Mouse (Mus musculus) heart, postnatal 36 days (tissue): ENCODE measurements around the gene Nppc. TPM values are rescaled to one million over a fixed set of nuclear protein-coding genes. Genes with fewer than 3 reads are reported as not detected.

Experiments
- DNase-seq, 2 experiments: peaks; one replicate each; pipeline ENCODE4 v3.0.0; 2021 to 2022
- intact Hi-C: fragments of 180-260 bp; cut with DNase I; formaldehyde crosslinking; loops from one replicate; pipeline ENCODE4 v1.15.1; 2025
- total RNA-seq, 2 experiments: library from RNA; stranded (reverse); gene quantifications; 2 replicates each; pipeline ENCODE4 v1.2.3; 2021

The Nppc gene
- total RNA-seq, 2 experiments from 2014 or later: 0.28 TPM; not detected in 1

DNA sequence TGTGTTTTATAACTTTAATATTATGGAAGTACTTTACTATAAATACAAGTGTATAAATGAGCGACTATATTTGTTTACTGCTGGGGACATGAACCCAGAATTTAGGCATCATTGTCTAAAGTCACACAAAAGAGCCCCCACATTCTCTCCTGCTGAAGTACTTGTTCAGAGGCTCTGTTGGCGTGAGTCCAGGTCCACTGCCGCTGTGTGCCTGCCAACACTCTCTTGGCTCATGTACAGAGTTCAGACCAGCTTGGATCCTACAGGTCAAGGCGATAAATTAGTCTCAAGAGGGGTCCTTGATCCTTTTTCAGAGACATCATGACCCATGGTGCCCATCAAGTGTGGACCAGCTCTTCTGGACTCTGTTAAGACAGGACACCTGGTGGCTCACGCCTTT, 13.3 kb downstream of the Nppc start:
- intact Hi-C loops: no loop called here
- no peak for DNase-seq

DNA sequence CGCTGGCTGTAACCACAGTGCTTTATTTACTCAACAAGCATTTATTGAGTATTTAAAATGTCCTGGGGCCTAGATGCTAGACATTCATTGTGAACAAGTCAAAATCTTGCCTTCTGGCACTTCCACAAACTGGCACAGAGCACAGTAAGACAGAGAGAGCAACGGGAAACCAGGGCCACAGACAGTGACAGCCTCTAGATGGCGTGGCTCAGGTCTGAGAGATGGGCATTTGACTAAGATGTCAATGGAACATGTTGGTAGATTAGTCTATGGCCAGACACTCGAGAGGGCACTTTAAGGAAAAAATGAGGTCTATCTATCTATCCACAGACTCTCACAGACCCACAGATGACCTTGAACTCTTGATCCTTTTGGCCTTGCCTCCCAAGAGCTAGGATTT, 17.7 kb downstream of the Nppc start:
- no peak for DNase-seq
- intact Hi-C loops: no loop called here

DNA sequence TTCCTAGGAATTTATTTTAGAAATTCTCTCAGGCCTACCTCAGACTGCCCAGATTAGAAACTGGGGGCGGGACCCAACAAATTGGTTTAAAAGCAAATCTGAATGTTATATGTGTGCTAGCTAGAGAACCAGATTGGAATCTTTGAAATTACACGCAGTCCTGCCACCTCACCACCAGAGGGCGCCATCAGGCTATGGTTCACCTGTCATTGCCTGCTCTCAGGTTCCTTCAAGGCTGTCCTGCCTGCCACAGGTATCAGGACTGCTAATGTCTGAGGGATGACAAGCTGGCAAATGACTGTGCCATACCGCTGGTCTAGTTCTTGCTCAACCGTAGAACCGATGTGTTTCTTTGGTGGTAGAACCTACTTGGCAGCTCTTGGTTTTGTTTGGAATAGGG, 20.1 kb downstream of the Nppc start:
- peak; percentile 57 to 68 for DNase-seq
- intact Hi-C loops: loop anchor here (1.0 kb wide), 2 partner anchors 392 to 535 kb away; no protein-coding TSS in a partner anchor

DNA sequence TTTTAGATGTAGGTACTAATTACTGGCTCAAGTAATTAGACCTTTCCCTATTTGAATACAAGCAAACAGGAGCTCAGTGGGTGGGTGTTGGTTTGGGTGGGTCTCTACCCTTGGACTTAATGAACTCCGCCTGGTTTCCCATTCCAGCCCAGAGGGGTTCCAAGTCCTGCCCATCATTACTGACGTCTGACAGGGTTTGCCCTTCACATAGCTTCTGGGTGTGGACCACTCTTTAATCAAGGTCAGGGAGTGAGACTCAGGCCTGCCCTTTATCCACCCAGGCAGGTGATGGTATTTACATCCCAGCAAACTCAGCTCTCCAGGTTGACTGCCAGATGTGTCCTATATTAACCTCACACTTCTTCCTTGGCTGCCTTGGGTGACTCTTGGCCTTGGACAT, 22.9 kb downstream of the Nppc start:
- DNase-seq: no peak
- intact Hi-C loops: no loop called here

DNA sequence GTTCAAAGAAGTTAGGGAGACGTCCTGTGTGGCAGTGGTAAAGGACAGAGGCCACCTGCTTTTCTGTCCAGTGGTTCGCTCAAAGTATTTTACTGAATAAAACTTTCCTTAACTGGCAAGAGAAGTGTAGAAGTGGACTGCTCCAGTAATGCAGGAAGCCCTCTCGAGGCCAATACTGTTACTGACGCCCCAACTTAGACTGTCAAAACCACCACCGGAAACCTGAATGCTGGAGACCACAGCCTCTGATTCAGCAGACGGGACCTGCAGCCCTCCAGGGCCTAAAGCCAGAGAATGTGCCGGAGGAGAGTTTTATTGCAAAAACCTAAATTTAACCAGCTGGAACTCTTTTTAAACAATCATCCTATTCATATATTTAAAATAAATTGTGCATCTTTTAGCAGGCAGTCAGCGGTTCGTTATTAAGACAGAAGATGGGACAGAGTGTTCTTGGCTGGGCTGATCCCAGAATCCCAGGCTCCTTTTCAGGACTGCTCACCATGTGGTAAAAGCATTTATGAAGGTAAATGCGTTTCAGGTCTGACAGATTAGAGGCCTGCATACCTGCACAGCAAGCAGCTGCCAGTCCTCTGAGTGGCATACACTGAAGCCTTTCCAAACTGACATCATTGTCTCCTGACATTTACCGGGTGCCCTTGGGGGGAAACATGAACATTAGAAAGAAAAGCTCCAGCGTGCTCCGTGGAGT, 27.1 kb downstream of the Nppc start:
- no peak for DNase-seq
- intact Hi-C loops: no loop called here

DNA sequence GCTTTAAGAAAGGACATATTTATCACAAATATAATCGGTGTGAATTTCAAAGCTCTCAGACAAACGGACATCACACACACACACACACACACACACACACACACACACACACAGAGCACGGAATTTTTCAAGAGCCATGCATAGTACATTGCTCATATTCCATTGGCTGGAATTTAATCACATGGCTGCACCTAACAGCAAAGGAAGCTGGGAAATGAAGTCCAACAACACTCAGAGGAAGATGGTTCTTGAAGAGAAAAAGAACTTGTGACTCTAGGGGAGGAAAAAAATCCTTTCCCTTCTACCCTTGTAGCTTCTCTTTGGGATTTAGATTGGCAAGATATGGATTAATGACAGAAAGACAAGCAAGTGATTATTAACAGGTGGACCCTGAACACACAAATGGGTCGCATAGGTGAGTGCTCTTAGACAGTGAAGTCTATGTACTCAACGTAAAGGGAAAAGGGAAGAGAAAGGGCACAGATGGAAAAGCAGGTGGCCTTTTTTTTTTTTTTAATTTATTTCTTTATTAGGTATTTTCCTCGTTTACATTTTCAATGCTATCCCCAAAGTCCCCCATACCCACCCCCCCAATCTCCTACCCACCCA, 35.5 kb downstream of the Nppc start:
- DNase-seq: no peak
- intact Hi-C loops: no loop called here

DNA sequence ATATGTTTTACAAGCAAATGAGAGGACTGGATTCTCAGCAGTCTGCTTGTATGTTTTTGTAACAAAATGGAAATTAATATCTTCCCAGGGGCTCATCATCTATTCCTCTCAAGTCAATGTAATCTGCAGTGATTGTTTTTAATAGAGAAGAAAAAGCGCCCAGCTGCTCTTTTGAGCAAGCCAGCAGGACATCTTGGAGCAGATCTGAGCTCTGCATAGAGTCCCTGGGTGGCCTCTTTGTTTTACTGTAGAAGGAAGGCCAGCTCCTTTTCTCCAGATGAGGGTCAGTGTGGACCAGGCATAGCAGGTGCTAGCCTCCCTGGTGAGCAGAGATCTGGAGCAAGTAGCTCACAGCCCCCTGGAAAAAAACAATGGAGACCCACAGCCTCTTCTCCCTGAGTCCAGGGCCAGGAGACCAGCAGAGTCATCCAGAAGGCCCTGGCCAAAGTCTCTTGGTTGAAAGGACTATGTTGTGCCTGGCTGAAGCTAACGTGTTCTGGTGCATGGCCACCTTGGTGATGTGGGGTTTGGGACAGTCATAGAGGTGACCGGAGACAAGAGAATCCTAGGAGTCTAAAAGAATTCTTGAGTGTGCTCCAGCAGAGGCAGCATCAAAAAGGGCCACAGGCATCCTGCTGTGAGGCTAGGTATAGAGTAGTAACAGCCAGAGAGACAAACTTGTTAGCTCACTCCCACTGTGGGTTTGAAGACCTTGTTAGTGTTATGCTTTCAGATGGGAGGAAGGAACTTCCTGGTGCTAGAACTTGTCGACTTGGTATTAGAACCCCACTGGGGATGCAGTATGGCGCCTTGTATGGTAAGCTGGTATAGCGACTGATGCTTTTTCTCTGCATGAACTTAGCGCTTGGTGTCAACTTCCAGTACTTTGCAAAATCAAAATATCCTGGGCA, 36.3 kb downstream of the Nppc start:
- DNase-seq: no peak
- intact Hi-C loops: no loop called here

DNA sequence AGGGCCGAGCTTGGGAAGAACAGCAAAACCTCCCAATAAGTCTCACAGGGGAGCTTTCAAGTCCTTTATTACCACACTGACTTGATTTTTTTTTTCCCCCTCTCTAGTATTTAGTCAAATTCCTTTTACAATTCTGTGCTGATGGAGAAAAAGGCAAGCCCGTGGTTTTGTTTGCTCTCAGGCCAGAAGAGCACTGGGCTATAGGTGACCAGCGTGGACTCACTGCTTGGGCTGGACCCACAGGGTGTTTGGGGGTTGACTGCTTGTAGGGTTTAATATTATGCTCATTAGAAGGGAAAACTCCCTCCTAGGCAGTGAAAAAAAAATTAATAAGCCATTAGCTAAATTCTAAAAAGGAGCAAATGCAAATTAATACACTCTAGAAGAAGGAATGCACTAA, 36.9 kb downstream of the Nppc start:
- intact Hi-C loops: no loop called here
- no peak for DNase-seq

DNA sequence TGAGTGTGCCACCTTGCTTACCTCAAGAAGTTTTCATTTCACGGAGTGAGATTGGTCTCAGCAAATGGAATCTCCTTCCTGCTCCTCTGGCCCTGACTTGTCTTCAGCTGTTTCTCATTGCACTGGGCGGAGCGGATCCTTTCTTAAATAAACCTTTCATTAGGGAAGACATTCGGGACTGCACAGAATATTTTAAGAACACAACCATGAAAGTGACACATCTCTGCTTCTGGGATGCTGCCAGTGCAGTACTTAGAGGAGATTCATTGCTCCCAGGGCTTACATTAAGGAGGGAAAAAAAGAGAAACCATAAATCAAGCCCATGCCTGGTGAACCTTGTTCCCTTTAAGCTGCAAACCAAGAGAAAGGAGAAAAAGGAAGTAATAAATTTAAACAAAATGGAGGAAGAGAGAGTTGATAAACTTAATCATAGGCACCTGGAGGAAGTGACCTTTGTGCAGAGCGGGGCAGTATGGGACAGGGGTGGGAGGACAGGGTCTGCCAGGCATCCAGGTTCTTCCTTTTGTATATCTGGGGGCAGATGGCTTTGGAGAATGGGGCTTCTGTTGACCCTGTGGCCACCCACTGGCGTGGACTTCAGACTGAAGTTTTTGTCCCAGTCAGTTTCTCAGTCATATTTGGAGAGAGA, 37.5 kb downstream of the Nppc start:
- DNase-seq: no peak
- intact Hi-C loops: no loop called here

DNA sequence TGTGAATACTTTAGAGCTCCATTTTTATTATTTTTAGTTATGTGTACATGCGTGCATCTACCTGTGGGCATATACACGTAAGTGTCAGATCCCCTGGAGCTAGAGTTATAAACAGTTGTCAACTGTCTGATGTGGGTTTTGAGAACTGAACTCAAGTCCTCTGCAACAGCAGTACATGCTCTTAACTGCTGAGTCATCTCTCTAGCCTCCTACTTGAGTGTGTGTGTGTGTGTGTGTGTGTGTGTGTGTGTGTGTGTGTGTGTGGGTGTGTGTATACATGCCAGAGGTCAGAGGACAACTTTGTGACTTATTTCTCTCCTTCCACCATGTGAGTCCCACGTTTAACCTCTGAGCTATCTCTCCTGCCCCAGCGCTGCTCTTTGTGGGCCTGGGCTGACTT, 39.8 kb downstream of the Nppc start:
- no peak for DNase-seq
- intact Hi-C loops: no loop called here

DNA sequence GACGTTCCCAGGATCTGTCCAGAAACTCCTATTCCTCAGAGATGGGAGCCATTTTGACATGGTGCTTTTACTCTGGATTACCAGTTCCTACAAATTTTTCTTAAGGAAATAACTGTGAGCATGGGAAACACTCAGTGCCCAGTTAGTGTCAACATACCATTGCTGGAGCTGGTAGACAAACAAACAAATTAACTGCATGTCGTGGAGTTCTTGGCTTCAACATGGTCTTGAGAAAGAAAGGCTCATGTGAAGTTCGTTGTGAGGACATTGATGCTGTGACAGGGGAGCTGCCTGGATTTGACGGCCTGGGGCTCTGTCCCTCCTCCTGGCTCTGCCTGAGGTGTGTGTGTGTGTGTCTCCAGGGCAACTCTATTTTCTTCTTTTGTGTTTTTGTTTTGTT, 40.4 kb downstream of the Nppc start:
- no peak for DNase-seq

DNA sequence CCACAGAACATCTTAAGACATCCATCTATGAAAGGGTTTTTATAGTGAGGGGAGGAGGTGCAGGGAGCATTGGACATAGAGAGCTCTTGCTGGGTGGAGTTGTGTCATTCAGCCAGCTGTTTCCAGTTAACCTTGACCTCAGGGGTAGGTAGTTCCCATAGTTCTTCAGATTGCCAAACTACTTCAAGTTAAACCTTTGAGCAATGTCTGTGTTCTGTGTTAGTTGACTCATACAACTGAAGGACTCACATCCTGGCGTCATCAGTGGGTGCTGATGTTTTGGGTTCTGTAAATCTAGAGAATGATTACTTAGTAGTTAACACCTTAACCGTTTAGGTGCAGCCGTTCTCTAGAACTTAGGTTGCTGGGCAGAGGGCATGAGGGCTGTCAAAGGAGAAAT, 42.1 kb downstream of the Nppc start:
- DNase-seq: no peak
- intact Hi-C loops: no loop called here

More for the DNA sequence above, 40.4 kb downstream of the Nppc start:
- intact Hi-C loops: no loop called here

DNA sequence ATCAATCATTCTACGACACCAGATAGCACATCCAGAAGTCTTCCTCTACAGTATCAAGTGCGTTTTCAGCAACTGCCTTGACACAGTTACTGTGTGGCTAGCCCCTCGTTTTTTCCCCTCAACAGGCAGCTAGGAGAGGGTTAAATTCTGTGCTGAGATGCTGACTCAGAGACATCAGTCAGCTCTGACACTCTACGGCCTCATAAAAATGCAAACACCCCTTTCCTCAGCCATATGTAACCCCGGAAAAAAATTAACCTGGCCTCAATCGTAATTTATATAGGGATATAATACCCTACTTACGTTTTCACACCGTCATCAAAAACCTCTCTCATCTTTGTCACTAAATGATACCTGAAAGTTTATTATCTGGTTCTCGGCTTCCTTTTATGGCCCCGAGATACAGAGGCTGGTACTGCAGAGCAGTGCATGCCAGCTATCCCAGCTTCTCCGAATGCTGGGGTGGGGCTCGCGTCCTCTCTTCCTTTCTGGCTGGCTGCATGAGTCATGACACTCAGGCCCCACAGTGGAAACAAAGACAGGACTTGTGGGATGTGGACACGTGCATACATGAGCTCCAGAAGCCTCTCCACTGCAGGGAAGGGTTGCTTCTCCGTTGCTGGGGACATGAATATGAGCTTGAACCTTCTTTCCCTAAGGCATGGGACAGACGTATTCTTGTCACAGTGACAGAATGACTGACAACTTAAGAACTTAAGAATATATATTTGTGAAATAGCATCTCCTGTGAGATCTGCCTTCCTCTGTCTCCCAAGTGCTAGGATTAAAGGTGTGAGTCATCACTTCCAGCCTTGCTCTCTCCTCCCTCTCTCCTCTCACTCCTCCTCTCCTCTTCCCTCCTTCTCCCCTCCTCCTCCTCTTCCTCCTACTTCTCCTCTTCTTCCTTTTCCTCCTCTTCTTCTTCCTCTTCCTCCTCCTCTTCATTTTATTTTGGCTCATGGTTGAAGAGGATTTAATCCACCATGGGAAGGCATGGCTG, 47.1 kb downstream of the Nppc start:
- intact Hi-C loops: no loop called here

DNA sequence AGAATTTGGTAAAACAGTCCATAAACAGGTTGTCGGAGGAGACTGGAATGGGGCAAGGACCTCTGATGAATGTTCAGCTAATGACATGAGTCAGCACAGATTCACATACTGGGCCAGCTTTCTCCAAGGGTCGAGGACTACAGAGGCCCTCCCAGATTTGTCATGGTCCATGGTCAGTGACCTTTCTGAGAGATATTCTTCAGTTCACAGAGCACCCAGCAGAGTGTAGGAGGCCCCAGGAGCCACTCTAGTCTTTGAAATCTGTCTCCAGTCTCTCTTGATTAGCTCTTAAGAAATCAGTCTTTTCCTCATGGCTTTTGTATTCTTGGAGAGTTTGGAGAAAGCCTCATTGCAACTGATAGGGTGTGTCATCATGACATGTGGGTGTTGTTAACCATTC, 48.1 kb downstream of the Nppc start:
- intact Hi-C loops: no loop called here
- DNase-seq: no peak

More for the DNA sequence above, 47.1 kb downstream of the Nppc start:
- no peak for DNase-seq

DNA sequence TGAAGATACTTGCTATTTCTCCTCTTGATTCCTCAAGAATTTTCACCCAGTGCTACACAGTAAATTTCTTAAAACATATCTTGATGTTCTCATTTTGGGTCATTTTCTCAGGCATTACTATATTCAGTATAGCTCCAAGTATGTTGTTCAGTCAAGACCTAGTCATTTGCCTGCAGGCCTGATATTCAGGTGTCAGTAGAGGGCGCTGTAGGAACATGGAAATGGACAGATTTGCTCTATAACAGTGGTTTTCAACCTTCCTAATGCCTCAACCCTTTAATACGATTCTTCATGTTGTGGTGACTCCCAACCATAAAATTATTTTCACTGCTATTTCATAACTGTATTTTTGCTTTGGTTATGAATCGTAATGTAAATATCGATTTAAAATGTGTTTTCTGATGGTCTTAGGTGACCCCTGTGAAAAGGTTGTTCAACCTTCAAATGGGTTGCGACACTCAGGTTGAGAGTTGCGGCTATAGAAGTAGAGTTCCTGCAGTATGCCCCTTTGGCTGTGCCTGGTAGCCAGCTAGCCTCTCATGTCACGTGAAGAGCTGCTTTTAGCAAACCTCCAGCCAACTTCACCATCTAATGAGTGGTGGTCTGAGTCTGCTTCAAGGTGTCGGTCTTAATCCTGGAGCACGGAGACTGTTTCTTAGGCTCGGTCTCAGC, 51.8 kb downstream of the Nppc start:
- DNase-seq: peak; percentile 51 to 61
- intact Hi-C loops: loop anchor here (1.0 kb wide), 1 partner anchor 424 kb away; no protein-coding TSS in a partner anchor
